Mouse (Mus musculus) midbrain, embryonic 14.5 days (tissue): ENCODE measurements around the gene Hdgfl3. TPM values are rescaled to one million over a fixed set of nuclear protein-coding genes. Genes with fewer than 3 reads are reported as not detected.

Experiments used
- ATAC-seq: fragments of 200-750 bp; cut with Nextera tagmentation; 2 replicates; pipeline ENCODE4 v1.8.0; 2017; ENCODE audit warnings: moderate number of reproducible peaks, moderate library complexity; ENCODE audit not compliant: low FRiP score, low TSS enrichment
- DNase-seq: peaks from one replicate; pipeline ENCODE4 v3.0.0-alpha.2; 2015
- H3K27ac ChIP-seq: fragments of 300-500 bp; sonication (generic); replicated peaks from 2 replicates; pipeline ENCODE4 v1.5.1; 2014; ENCODE audit warnings: mild to moderate bottlenecking, low read depth, low read length, moderate library complexity
- H3K27me3 ChIP-seq: fragments of 300-500 bp; sonication (generic); 2 replicates; pipeline ENCODE4 v1.6.1; 2014; ENCODE audit warnings: low read length, control low read depth, mixed read lengths; ENCODE audit not compliant: control insufficient read depth, insufficient read depth
- H3K36me3 ChIP-seq: fragments of 300-500 bp; sonication (generic); 2 replicates; pipeline ENCODE4 v1.6.1; 2014; ENCODE audit warnings: low read length, control low read depth; ENCODE audit not compliant: control insufficient read depth, insufficient read depth
- H3K4me1 ChIP-seq: fragments of 300-500 bp; sonication (generic); 2 replicates; pipeline ENCODE4 v1.6.1; 2014; ENCODE audit warnings: mild to moderate bottlenecking, antibody characterized with exemption, low read length, control low read depth; ENCODE audit not compliant: control insufficient read depth, insufficient read depth
- H3K4me2 ChIP-seq: fragments of 300-500 bp; sonication (generic); 2 replicates; pipeline ENCODE4 v1.6.1; 2014; ENCODE audit warnings: mild to moderate bottlenecking, low read length, moderate library complexity
- H3K4me3 ChIP-seq: fragments of 300-500 bp; sonication (generic); replicated peaks from 2 replicates; pipeline ENCODE4 v1.5.1; 2014; ENCODE audit warnings: low read depth, low read length
- H3K9ac ChIP-seq: fragments of 300-500 bp; sonication (generic); replicated peaks from 2 replicates; pipeline ENCODE4 v1.6.1; 2014; ENCODE audit warnings: mild to moderate bottlenecking, low read length, moderate library complexity
- H3K9me3 ChIP-seq: fragments of 300-500 bp; sonication (generic); 2 replicates; pipeline ENCODE4 v1.6.1; 2016; ENCODE audit warnings: low read length, control low read depth, mixed read lengths; ENCODE audit not compliant: control insufficient read depth
- WGBS: fragments of 180-500 bp; shearing (Covaris S2); extraction: QIAGEN DNeasy Blood & Tissue Kit; methylation state at CpG from one replicate; pipeline ENCODE4 v1.1.7; 2014; 5-methylcytosine and 5-hydroxymethylcytosine counted together
- polyA plus RNA-seq: library from polyadenylated mRNA; unstranded; fragments of >200 nt; fragmentation: Nextera tagmentation; extraction: Ambion mirVana; gene quantifications from 2 replicates; pipeline ENCODE4 v1.2.1, GENCODE M21; 2014

The Hdgfl3 gene
- polyA plus RNA-seq, 1 experiment from 2014 or later: 99.2 TPM

- Histone ChIP-seq H3K27ac (no peak overlapping the region), H3K27me3 (no peaks in the 10 kb centered on the region), H3K4me2 (no peak overlapping the region), H3K4me1 (no peaks in the 10 kb centered on the region), H3K9me3 (no peaks in the 10 kb centered on the region), H3K9ac (no peak overlapping the region), H3K36me3 (no peaks in the 10 kb centered on the region), H3K4me3 (no peak overlapping the region)
- ATAC-seq (no peak), DNase-seq (no peak)
- 91% methylated on average over 8 of the region's 8 CpGs for WGBS
Measured at GRCm38 (mm10) chr7:81846008-81846407, 88.3 kb downstream of the Hdgfl3 start.

GRCm38 (mm10) chr7:81845313-81845712, 89.0 kb downstream of the Hdgfl3 start:
- DNase-seq (no peak), ATAC-seq (no peak)
- Histone ChIP-seq H3K4me1 (no peaks in the 10 kb centered on the region), H3K27me3 (no peaks in the 10 kb centered on the region), H3K9me3 (no peaks in the 10 kb centered on the region), H3K36me3 (no peaks in the 10 kb centered on the region), H3K4me3 (no peak overlapping the region), H3K4me2 (no peak overlapping the region), H3K27ac (no peak overlapping the region), H3K9ac (no peak overlapping the region)
- 87% methylated on average over 3 of the region's 3 CpGs for WGBS

GRCm38 (mm10) chr7:81844801-81845200, 89.5 kb downstream of the Hdgfl3 start:
- ATAC-seq (no peak), DNase-seq (no peak)
- no peaks in the 10 kb centered on the region for H3K4me1 ChIP-seq
- no peaks in the 10 kb centered on the region for H3K36me3 ChIP-seq
- no peak overlapping the region for H3K9ac ChIP-seq
- H3K4me2 ChIP-seq: no peak overlapping the region
- H3K9me3 ChIP-seq: no peaks in the 10 kb centered on the region
- no peak overlapping the region for H3K4me3 ChIP-seq
- 88% methylated on average over 11 of the region's 11 CpGs for WGBS
- no peak overlapping the region for H3K27ac ChIP-seq
- H3K27me3 ChIP-seq: no peaks in the 10 kb centered on the region

GRCm38 (mm10) chr7:81843903-81844302, 90.4 kb downstream of the Hdgfl3 start:
- 68% methylated on average over 8 of the region's 8 CpGs for WGBS
- no peak for DNase-seq

GRCm38 (mm10) chr7:81842998-81843397, 91.3 kb downstream of the Hdgfl3 start:
- WGBS: 76% methylated on average over 1 of the region's 1 CpGs
- DNase-seq (no peak), ATAC-seq (no peak)
- Histone ChIP-seq H3K4me3 (no peak overlapping the region), H3K36me3 (no peaks in the 10 kb centered on the region), H3K27me3 (no peaks in the 10 kb centered on the region), H3K9ac (no peak overlapping the region), H3K9me3 (no peaks in the 10 kb centered on the region), H3K27ac (no peak overlapping the region), H3K4me2 (no peak overlapping the region), H3K4me1 (no peaks in the 10 kb centered on the region)

More at GRCm38 (mm10) chr7:81843903-81844302, 90.4 kb downstream of the Hdgfl3 start:
- Histone ChIP-seq H3K27me3 (no peaks in the 10 kb centered on the region), H3K4me2 (no peak overlapping the region), H3K4me3 (no peak overlapping the region), H3K27ac (no peak overlapping the region), H3K36me3 (no peaks in the 10 kb centered on the region), H3K4me1 (no peaks in the 10 kb centered on the region), H3K9me3 (no peaks in the 10 kb centered on the region), H3K9ac (no peak overlapping the region)
- no peak for ATAC-seq

- DNase-seq (no peak), ATAC-seq (no peak)
- 89% methylated on average over 7 of the region's 7 CpGs for WGBS
- no peaks in the 10 kb centered on the region for H3K4me1 ChIP-seq
- no peak overlapping the region for H3K4me2 ChIP-seq
- no peaks in the 10 kb centered on the region for H3K9me3 ChIP-seq
- no peaks in the 10 kb centered on the region for H3K36me3 ChIP-seq
- H3K27me3 ChIP-seq: no peaks in the 10 kb centered on the region
- no peak overlapping the region for H3K27ac ChIP-seq
- H3K9ac ChIP-seq: no peak overlapping the region
- no peak overlapping the region for H3K4me3 ChIP-seq
Measured at GRCm38 (mm10) chr7:81842141-81842540, 92.1 kb downstream of the Hdgfl3 start.

GRCm38 (mm10) chr7:81841439-81841838, 92.8 kb downstream of the Hdgfl3 start:
- Histone ChIP-seq H3K27ac (no peak overlapping the region), H3K36me3 (no peaks in the 10 kb centered on the region), H3K4me3 (no peak overlapping the region), H3K4me2 (no peak overlapping the region), H3K9ac (no peak overlapping the region), H3K4me1 (no peaks in the 10 kb centered on the region), H3K9me3 (no peaks in the 10 kb centered on the region), H3K27me3 (no peaks in the 10 kb centered on the region)
- ATAC-seq (no peak), DNase-seq (no peak)
- 84% methylated on average over 6 of the region's 6 CpGs for WGBS

- no peak overlapping the region for H3K27ac ChIP-seq
- no peak overlapping the region for H3K4me3 ChIP-seq
- DNase-seq (no peak), ATAC-seq (no peak)
- H3K4me2 ChIP-seq: no peak overlapping the region
- H3K9ac ChIP-seq: no peak overlapping the region
- no peaks in the 10 kb centered on the region for H3K4me1 ChIP-seq
- no peaks in the 10 kb centered on the region for H3K27me3 ChIP-seq
- H3K36me3 ChIP-seq: no peaks in the 10 kb centered on the region
- no peaks in the 10 kb centered on the region for H3K9me3 ChIP-seq
- 60% methylated on average over 7 of the region's 7 CpGs for WGBS
Measured at GRCm38 (mm10) chr7:81840661-81841181, 93.6 kb downstream of the Hdgfl3 start.

GRCm38 (mm10) chr7:81839746-81840145, 94.5 kb downstream of the Hdgfl3 start:
- DNase-seq: no peak
- no peak for ATAC-seq
- 64% methylated on average over 6 of the region's 6 CpGs for WGBS
- Histone ChIP-seq H3K9me3 (no peaks in the 10 kb centered on the region), H3K27me3 (no peaks in the 10 kb centered on the region), H3K4me3 (no peak overlapping the region), H3K4me1 (no peaks in the 10 kb centered on the region), H3K4me2 (no peak overlapping the region), H3K9ac (no peak overlapping the region), H3K27ac (no peak overlapping the region), H3K36me3 (no peaks in the 10 kb centered on the region)
